Mouse (Mus musculus) hindbrain, embryonic 12.5 days (tissue): ENCODE data around the gene Umod. TPM values are rescaled to one million over a fixed set of nuclear protein-coding genes. Genes with fewer than 3 reads are reported as not detected.
A peak's percentile ranks its signal among the peaks of the same experiment; 100 is the strongest.

ENCODE experiments used
- ATAC-seq: fragments of 200-750 bp; cut with Nextera tagmentation; 2 replicates; pipeline ENCODE4 v1.8.0; 2017; ENCODE audit warnings: moderate TSS enrichment; ENCODE audit not compliant: low FRiP score
- H3K27ac ChIP-seq: fragments of 300-500 bp; sonication (generic); 2 replicates; pipeline ENCODE4 v1.5.1; 2016; ENCODE audit warnings: mild to moderate bottlenecking
- H3K27me3 ChIP-seq: fragments of 300-500 bp; sonication (generic); 2 replicates; pipeline ENCODE4 v1.6.1; 2016; ENCODE audit warnings: mild to moderate bottlenecking
- H3K36me3 ChIP-seq: fragments of 300-500 bp; sonication (generic); 2 replicates; pipeline ENCODE4 v1.6.1; 2016; ENCODE audit warnings: mild to moderate bottlenecking
- H3K4me1 ChIP-seq: fragments of 300-500 bp; sonication (generic); 2 replicates; pipeline ENCODE4 v1.6.1; 2016
- H3K4me2 ChIP-seq: fragments of 300-500 bp; sonication (generic); replicated peaks from 2 replicates; pipeline ENCODE4 v1.6.1; 2016; ENCODE audit warnings: mild to moderate bottlenecking
- H3K4me3 ChIP-seq: fragments of 300-500 bp; sonication (generic); 2 replicates; pipeline ENCODE4 v1.5.1; 2016; ENCODE audit warnings: mild to moderate bottlenecking
- H3K9ac ChIP-seq: fragments of 300-500 bp; sonication (generic); 2 replicates; pipeline ENCODE4 v1.6.1; 2016; ENCODE audit warnings: mild to moderate bottlenecking, moderate library complexity
- H3K9me3 ChIP-seq: fragments of 300-500 bp; sonication (generic); replicated peaks from 2 replicates; pipeline ENCODE4 v1.6.1; 2016; ENCODE audit warnings: mild to moderate bottlenecking
- WGBS: fragments of 180-500 bp; shearing (Covaris S2); methylation state at CpG from one replicate; pipeline ENCODE4 v1.1.7; 2016; 5-methylcytosine and 5-hydroxymethylcytosine counted together
- polyA plus RNA-seq: library from polyadenylated mRNA; unstranded; fragments of >200 nt; fragmentation: Nextera tagmentation; extraction: Ambion mirVana; gene quantifications from 2 replicates; pipeline ENCODE4 v1.2.1, GENCODE M21; 2016

Umod gene
- polyA plus RNA-seq, 1 experiment from 2014 or later = not detected

DNA sequence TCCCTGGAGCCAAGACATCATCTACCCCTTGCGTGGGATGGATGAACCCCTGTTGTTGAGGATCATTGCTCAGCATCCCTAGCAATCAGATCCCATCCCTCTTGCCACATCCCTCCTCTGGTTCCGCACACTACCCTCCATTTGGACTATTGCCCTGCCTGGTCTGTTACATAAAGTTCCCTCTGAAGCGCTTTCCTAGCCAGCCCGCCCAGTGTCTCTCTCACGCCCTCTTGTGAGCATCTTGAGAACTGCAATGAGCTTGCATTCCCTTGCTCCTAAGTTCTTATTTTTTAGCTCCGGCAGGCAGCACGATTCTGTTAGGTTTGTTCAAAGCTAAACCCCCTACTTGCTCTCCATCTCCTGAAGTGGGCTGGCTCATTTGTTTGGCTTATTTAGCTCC, 34.0 kb upstream of the Umod start:
- ATAC-seq = no peak
- 28% methylated on average over 7 of the region's 7 CpGs for WGBS

GRCm38 (mm10) chr7:119511143-119511542, 32.1 kb upstream of the Umod start:
- H3K9ac ChIP-seq = no peak overlapping the region
- no peaks in the 10 kb centered on the region for H3K4me1 ChIP-seq
- no peaks in the 10 kb centered on the region for H3K36me3 ChIP-seq
- WGBS = 91% methylated on average over 4 of the region's 4 CpGs
- no peak overlapping the region for H3K4me2 ChIP-seq
- no peaks in the 10 kb centered on the region for H3K9me3 ChIP-seq
- no peak overlapping the region for H3K27ac ChIP-seq
- no peak for ATAC-seq
- H3K27me3 ChIP-seq = no peaks in the 10 kb centered on the region
- H3K4me3 ChIP-seq = no peak overlapping the region

More for the DNA sequence above, 34.0 kb upstream of the Umod start:
- H3K27me3 ChIP-seq = no peaks in the 10 kb centered on the region
- no peaks in the 10 kb centered on the region for H3K9me3 ChIP-seq
- no peak overlapping the region for H3K4me2 ChIP-seq
- no peaks in the 10 kb centered on the region for H3K4me1 ChIP-seq
- no peak overlapping the region for H3K27ac ChIP-seq
- no peaks in the 10 kb centered on the region for H3K36me3 ChIP-seq
- no peak overlapping the region for H3K9ac ChIP-seq
- no peak overlapping the region for H3K4me3 ChIP-seq

DNA sequence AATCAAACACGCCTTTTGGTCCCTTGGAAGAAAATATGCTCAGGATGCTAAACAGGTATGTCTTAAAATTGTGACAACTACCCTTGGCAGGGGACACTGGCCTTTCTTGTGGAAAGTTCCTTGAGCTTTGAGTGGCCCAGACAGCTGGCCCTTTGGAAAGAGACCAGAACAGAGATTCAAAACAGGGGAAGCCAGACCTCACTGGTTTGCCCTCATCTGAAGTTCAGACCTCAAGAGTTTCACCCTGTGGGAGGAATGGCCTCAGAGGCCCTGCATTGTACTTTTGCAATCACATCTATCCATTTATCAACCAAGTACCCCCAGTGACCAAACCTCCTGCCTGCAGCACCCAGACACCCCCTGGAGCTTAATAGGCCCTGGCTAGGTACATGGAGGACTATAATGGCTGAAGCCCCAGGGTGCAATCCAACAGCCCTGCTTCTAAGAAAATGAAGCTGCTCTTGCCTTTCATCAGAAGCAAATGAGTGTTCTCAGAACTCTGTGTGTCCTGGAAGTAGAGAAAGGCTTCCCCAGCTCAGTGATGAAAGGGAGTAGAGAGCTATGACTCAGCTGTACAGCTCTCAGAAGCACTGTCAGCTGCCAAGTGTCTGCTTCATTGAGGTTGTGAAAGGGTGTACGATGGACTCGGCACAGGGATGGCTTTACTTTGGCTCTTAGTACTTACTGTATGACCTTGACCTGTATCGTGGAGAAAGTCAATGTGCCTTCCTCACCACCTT, 11.1 kb upstream of the Umod start:
- 89% methylated on average over 4 of the region's 4 CpGs for WGBS
- Histone ChIP-seq H3K27ac (no peak overlapping the region), H3K36me3 (no peaks in the 10 kb centered on the region), H3K9me3 (no peaks in the 10 kb centered on the region), H3K9ac (no peak overlapping the region), H3K4me3 (no peak overlapping the region), H3K4me1 (no peaks in the 10 kb centered on the region), H3K4me2 (no peak overlapping the region), H3K27me3 (no peaks in the 10 kb centered on the region)
- ATAC-seq = no peak

DNA sequence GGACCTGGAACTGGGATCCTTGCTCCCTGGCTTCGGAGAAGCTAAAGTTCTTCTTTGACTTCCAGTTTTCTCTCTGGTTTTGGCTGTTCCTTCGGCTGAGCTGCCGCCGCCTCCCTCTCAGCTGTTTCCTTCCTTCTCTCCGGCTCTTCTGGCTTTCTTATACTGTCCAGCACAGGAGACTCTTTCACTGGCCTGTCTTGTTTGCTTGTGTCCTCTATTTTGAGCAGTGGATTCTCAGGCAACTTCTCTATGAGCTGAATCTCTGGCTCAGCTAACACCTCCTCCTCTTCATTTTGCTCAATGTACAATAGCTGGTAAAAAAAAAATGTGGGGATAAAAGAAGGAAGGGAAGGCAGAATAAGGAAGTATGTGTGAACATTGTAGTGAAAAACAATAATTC, 7.6 kb upstream of the Umod start:
- Histone ChIP-seq H3K4me2 (no peak overlapping the region), H3K4me1 (no peaks in the 10 kb centered on the region), H3K27ac (no peak overlapping the region), H3K9ac (no peak overlapping the region), H3K27me3 (no peaks in the 10 kb centered on the region), H3K4me3 (no peak overlapping the region), H3K9me3 (no peaks in the 10 kb centered on the region), H3K36me3 (no peaks in the 10 kb centered on the region)
- 89% methylated on average over 5 of the region's 5 CpGs for WGBS
- ATAC-seq = no peak

- H3K9me3 ChIP-seq = no peaks in the 10 kb centered on the region
- H3K27ac ChIP-seq = no peak overlapping the region
- H3K4me2 ChIP-seq = no peak overlapping the region
- no peak overlapping the region for H3K4me3 ChIP-seq
- no peak overlapping the region for H3K9ac ChIP-seq
- H3K36me3 ChIP-seq = no peaks in the 10 kb centered on the region
- no peak for ATAC-seq
- H3K27me3 ChIP-seq = no peaks in the 10 kb centered on the region
- 84% methylated on average over 4 of the region's 4 CpGs for WGBS
- no peaks in the 10 kb centered on the region for H3K4me1 ChIP-seq
These were observed 5.1 kb upstream of the Umod start for GRCm38 (mm10) chr7:119484154-119484553.

DNA sequence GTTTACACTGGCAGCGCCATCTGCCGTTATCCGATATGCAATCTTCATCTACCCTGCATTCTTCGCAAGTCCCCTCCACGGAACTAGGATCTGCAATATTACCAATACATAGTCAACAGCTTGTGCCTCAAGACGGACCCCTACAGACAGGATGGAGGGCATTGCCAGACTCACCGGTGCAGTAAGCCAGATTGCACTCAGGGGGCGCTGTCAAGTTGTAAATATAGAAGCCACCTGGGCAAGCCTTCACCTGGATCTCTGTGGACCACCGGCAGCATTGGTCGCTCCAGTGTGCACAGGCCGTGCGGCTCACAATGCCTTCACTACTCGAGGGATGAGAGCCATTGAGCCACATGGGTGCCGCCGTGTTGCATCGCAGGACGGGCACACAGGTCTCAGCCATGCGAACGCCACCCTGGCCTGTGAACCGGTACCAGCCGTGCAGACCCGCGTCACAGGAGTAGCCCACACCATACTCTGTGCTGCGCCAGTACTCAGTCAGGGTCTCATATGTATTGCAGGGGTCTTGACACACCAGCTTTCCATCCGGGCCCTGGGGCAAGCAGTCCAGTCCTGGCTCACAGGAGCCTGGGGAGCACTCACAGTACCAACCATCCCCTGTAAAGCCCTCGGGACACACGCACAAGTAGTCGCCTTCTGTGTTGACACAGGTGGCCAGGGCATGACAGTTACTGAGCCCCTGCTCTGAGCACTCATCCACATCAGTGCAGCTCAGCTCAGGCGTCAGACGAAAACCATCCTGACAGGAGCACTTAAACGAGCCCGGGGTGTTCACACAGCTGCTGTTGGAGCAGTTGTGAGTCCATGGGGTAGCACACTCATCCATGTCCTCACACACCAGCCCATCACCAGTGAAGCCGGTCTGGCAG, 2.3 kb downstream of the Umod start:
- H3K4me2 ChIP-seq = no peak overlapping the region
- no peaks in the 10 kb centered on the region for H3K27me3 ChIP-seq
- 0 out of 2 replicates have a peak, but pooled peaks have one; percentile 16 for ATAC-seq
- no peak overlapping the region for H3K4me3 ChIP-seq
- H3K36me3 ChIP-seq = no peaks in the 10 kb centered on the region
- H3K9me3 ChIP-seq = no peaks in the 10 kb centered on the region
- no peak overlapping the region for H3K9ac ChIP-seq
- H3K4me1 ChIP-seq = no peaks in the 10 kb centered on the region
- WGBS = 72% methylated on average over 33 of the region's 33 CpGs
- no peak overlapping the region for H3K27ac ChIP-seq

- no peaks in the 10 kb centered on the region for H3K27me3 ChIP-seq
- no peaks in the 10 kb centered on the region for H3K36me3 ChIP-seq
- no peak within 1 kb of the TSS for H3K9ac ChIP-seq
- no peak within 1 kb of the TSS for H3K4me3 ChIP-seq
- H3K4me1 ChIP-seq = no peaks in the 10 kb centered on the region
- H3K9me3 ChIP-seq = no peaks in the 10 kb centered on the region
- H3K4me2 ChIP-seq = no peak within 1 kb of the TSS
- no peak within 1 kb of the TSS for H3K27ac ChIP-seq
- WGBS = 88% methylated on average over 6 of the region's 6 CpGs
- ATAC-seq = no peak
These were observed 19.9 kb downstream of the Umod start, which contains the start of gene Gp2 for GRCm38 (mm10) chr7:119459185-119459584. Gp2 (minus strand) TSS chr7:119459285.

- H3K4me2 ChIP-seq = no peak overlapping the region
- H3K9ac ChIP-seq = no peak overlapping the region
- H3K27ac ChIP-seq = no peak overlapping the region
- no peaks in the 10 kb centered on the region for H3K4me1 ChIP-seq
- H3K9me3 ChIP-seq = no peaks in the 10 kb centered on the region
- H3K4me3 ChIP-seq = no peak overlapping the region
- H3K36me3 ChIP-seq = no peaks in the 10 kb centered on the region
- ATAC-seq = no peak
- H3K27me3 ChIP-seq = no peaks in the 10 kb centered on the region
- 85% methylated on average over 7 of the region's 7 CpGs for WGBS
These were observed 24.9 kb downstream of the Umod start for GRCm38 (mm10) chr7:119454192-119454591.

GRCm38 (mm10) chr7:119443849-119444248, 35.2 kb downstream of the Umod start:
- no peak for ATAC-seq
- H3K27me3 ChIP-seq = no peaks in the 10 kb centered on the region
- WGBS = 68% methylated on average over 4 of the region's 4 CpGs
- no peak overlapping the region for H3K4me3 ChIP-seq
- no peaks in the 10 kb centered on the region for H3K9me3 ChIP-seq
- H3K4me1 ChIP-seq = no peaks in the 10 kb centered on the region
- no peak overlapping the region for H3K4me2 ChIP-seq
- H3K36me3 ChIP-seq = no peaks in the 10 kb centered on the region
- no peak overlapping the region for H3K27ac ChIP-seq
- H3K9ac ChIP-seq = no peak overlapping the region

- Histone ChIP-seq H3K9ac (no peak overlapping the region), H3K4me2 (no peak overlapping the region), H3K36me3 (no peaks in the 10 kb centered on the region), H3K9me3 (no peaks in the 10 kb centered on the region), H3K27ac (no peak overlapping the region), H3K4me3 (no peak overlapping the region), H3K4me1 (no peaks in the 10 kb centered on the region), H3K27me3 (no peaks in the 10 kb centered on the region)
- 74% methylated on average over 1 of the region's 1 CpGs for WGBS
- ATAC-seq = no peak
These were observed 37.1 kb downstream of the Umod start for GRCm38 (mm10) chr7:119441938-119442337.

GRCm38 (mm10) chr7:119427180-119427616, 51.9 kb downstream of the Umod start:
- H3K4me1 ChIP-seq = no peaks in the 10 kb centered on the region
- H3K4me3 ChIP-seq = no peak overlapping the region
- no peaks in the 10 kb centered on the region for H3K36me3 ChIP-seq
- H3K27ac ChIP-seq = no peak overlapping the region
- ATAC-seq = peak; percentile 78
- H3K9ac ChIP-seq = no peak overlapping the region
- 9% methylated on average over 6 of the region's 6 CpGs for WGBS
- H3K4me2 ChIP-seq = no peak overlapping the region
- no peaks in the 10 kb centered on the region for H3K9me3 ChIP-seq
- no peaks in the 10 kb centered on the region for H3K27me3 ChIP-seq

GRCm38 (mm10) chr7:119420730-119421129, 58.4 kb downstream of the Umod start:
- Histone ChIP-seq H3K27me3 (no peaks in the 10 kb centered on the region), H3K4me2 (no peak overlapping the region), H3K4me1 (peaks cover 14% of the 10 kb centered on the region), H3K9me3 (no peaks in the 10 kb centered on the region), H3K27ac (peak overlapping the region; percentile 70), H3K9ac (no peak overlapping the region), H3K36me3 (no peaks in the 10 kb centered on the region), H3K4me3 (no peak overlapping the region)
- ATAC-seq = peak; percentile 93
- 0% methylated on average over 2 of the region's 2 CpGs for WGBS
